Mouse (Mus musculus) heart, adult 2 months (tissue): ENCODE data around the gene Kdsr.

Experiments
- CTCF ChIP-seq: fragments of 200-600 bp; IDR thresholded peaks from 2 replicates; pipeline ENCODE4 v1.8.1; 2022; ENCODE audit warnings: antibody characterized with exemption, mild to moderate bottlenecking, moderate library complexity
- EP300 ChIP-seq: fragments of 200-500 bp; IDR thresholded peaks from 2 replicates; pipeline ENCODE4 v1.6.1; 2011; ENCODE audit warnings: low read depth, low read length, control low read depth; ENCODE audit not compliant: insufficient read depth
- POLR2A ChIP-seq: fragments of 200-500 bp; IDR thresholded peaks from 2 replicates; pipeline ENCODE4 v1.6.1; 2011; ENCODE audit warnings: mild to moderate bottlenecking, low read depth, low read length, control low read depth; ENCODE audit not compliant: insufficient read depth

GRCm38 (mm10) chr1:106714530-106714981 lies 45.0 kb downstream of the Kdsr start:
- no peak for TF ChIP-seq CTCF
- TF ChIP-seq EP300: no peak
- TF ChIP-seq POLR2A: no peak
